Mouse (Mus musculus) gastrocnemius, postnatal 4 days (tissue): ENCODE results near the gene Nanos3. TPM values are rescaled to one million over a fixed set of nuclear protein-coding genes. Genes with fewer than 3 reads are reported as not detected.
A peak's percentile ranks its signal among the peaks of the same experiment; 100 is the strongest.

Experiments
- DNase-seq, 2 experiments: peaks; one replicate each; pipeline ENCODE4 v3.0.0; 2021 to 2022; ENCODE audit warnings: low spot score in 2 of 2, mixed read lengths in 2 of 2
- total RNA-seq, 2 experiments: library from RNA; stranded (reverse); gene quantifications; 2 replicates each; pipeline ENCODE4 v1.2.3; 2021

The Nanos3 gene
- total RNA-seq, 2 experiments from 2014 or later: 2.5 to 3.3 TPM

GRCm38 (mm10) chr8:84184085-84185043, 653 bp downstream of the Nanos3 start:
- DNase-seq: no peak

- DNase-seq: no peak
Observed at GRCm38 (mm10) chr8:84183261-84184084, 1.5 kb downstream of the Nanos3 start.

GRCm38 (mm10) chr8:84182833-84183232, 2.2 kb downstream of the Nanos3 start:
- no peak for DNase-seq

GRCm38 (mm10) chr8:84180530-84181190, 4.4 kb downstream of the Nanos3 start:
- DNase-seq: no peak

GRCm38 (mm10) chr8:84179946-84180345, 5.1 kb downstream of the Nanos3 start:
- no peak for DNase-seq

GRCm38 (mm10) chr8:84178592-84178991, 6.4 kb downstream of the Nanos3 start:
- no peak for DNase-seq

- DNase-seq: no peak
Observed at GRCm38 (mm10) chr8:84177405-84177804, 7.6 kb downstream of the Nanos3 start.

- DNase-seq: no peak
Observed at GRCm38 (mm10) chr8:84176560-84176959, 8.5 kb downstream of the Nanos3 start.

GRCm38 (mm10) chr8:84173861-84174260, 11.2 kb downstream of the Nanos3 start:
- no peak for DNase-seq

GRCm38 (mm10) chr8:84170096-84170495, 14.9 kb downstream of the Nanos3 start:
- DNase-seq: no peak

GRCm38 (mm10) chr8:84167696-84168095, 17.3 kb downstream of the Nanos3 start:
- no peak for DNase-seq

GRCm38 (mm10) chr8:84157620-84158019, 27.4 kb downstream of the Nanos3 start:
- DNase-seq: no peak

- DNase-seq: no peak
Observed at GRCm38 (mm10) chr8:84149181-84149580, 35.8 kb downstream of the Nanos3 start.

GRCm38 (mm10) chr8:84148531-84148850, 36.5 kb downstream of the Nanos3 start:
- DNase-seq: no peak

- DNase-seq: peak; percentile 78 to 90
Observed at GRCm38 (mm10) chr8:84147769-84148530, 37.1 kb downstream of the Nanos3 start, which contains the start of the genes Cc2d1a and 4930432K21Rik. Gene Cc2d1a, minus strand, starts transcription at chr8:84147936. Gene 4930432K21Rik, plus strand, starts transcription at chr8:84148025.

GRCm38 (mm10) chr8:84147324-84147766, 37.7 kb downstream of the Nanos3 start:
- no peak for DNase-seq

- DNase-seq: no peak
Observed at GRCm38 (mm10) chr8:84144636-84145245, 40.3 kb downstream of the Nanos3 start.

- no peak for DNase-seq
Observed at GRCm38 (mm10) chr8:84140838-84141237, 44.2 kb downstream of the Nanos3 start.

- no peak for DNase-seq
Observed at GRCm38 (mm10) chr8:84137848-84138247, 47.2 kb downstream of the Nanos3 start.

- DNase-seq: no peak
Observed at GRCm38 (mm10) chr8:84132225-84132624, 52.8 kb downstream of the Nanos3 start.
